Mouse (Mus musculus): ENCODE results near the gene Abcb7. TPM values are rescaled to one million over a fixed set of nuclear protein-coding genes. Genes with fewer than 3 reads are reported as not detected.

Abcb7 gene
- polyA plus RNA-seq, 1 experiment, result 10.4 TPM

GRCm38 (mm10) chrX:104291721-104292120 is 121.9 kb downstream of the Abcb7 start:
- no peak for TF ChIP-seq POLR2A (IDR thresholded peaks at IDR 0.05; ENCODE audit: borderline replicate concordance, extremely low read depth, insufficient read depth, insufficient read length, poor library complexity, severe bottlenecking)
- TF ChIP-seq CTCF (IDR thresholded peaks at IDR 0.05; ENCODE audit: borderline replicate concordance, extremely low read depth, insufficient read depth, insufficient read length), result no peak
- DNase-seq (ENCODE audit: low read depth), result no peak

GRCm38 (mm10) chrX:104279828-104280227 is 133.8 kb downstream of the Abcb7 start:
- no peak for DNase-seq (ENCODE audit: low read depth)
- TF ChIP-seq POLR2A (IDR thresholded peaks at IDR 0.05; ENCODE audit: borderline replicate concordance, extremely low read depth, insufficient read depth, insufficient read length, poor library complexity, severe bottlenecking) (no peak), CTCF (IDR thresholded peaks at IDR 0.05; ENCODE audit: borderline replicate concordance, extremely low read depth, insufficient read depth, insufficient read length) (no peak)

- TF ChIP-seq CTCF (IDR thresholded peaks at IDR 0.05; ENCODE audit: borderline replicate concordance, extremely low read depth, insufficient read depth, insufficient read length), result no peak
- TF ChIP-seq POLR2A (IDR thresholded peaks at IDR 0.05; ENCODE audit: borderline replicate concordance, extremely low read depth, insufficient read depth, insufficient read length, poor library complexity, severe bottlenecking), result no peak
- DNase-seq (ENCODE audit: low read depth), result no peak
Observed at GRCm38 (mm10) chrX:104264371-104264770, 149.3 kb downstream of the Abcb7 start.

GRCm38 (mm10) chrX:104262468-104262867 is 151.2 kb downstream of the Abcb7 start:
- no peak for TF ChIP-seq POLR2A (IDR thresholded peaks at IDR 0.05; ENCODE audit: borderline replicate concordance, extremely low read depth, insufficient read depth, insufficient read length, poor library complexity, severe bottlenecking)
- TF ChIP-seq CTCF (IDR thresholded peaks at IDR 0.05; ENCODE audit: borderline replicate concordance, extremely low read depth, insufficient read depth, insufficient read length), result no peak
- DNase-seq (ENCODE audit: low read depth), result no peak

GRCm38 (mm10) chrX:104256561-104256960 is 157.1 kb downstream of the Abcb7 start:
- DNase-seq (ENCODE audit: low read depth), result no peak
- TF ChIP-seq CTCF (IDR thresholded peaks at IDR 0.05; ENCODE audit: borderline replicate concordance, extremely low read depth, insufficient read depth, insufficient read length), result no peak
- TF ChIP-seq POLR2A (IDR thresholded peaks at IDR 0.05; ENCODE audit: borderline replicate concordance, extremely low read depth, insufficient read depth, insufficient read length, poor library complexity, severe bottlenecking), result no peak

Other genes with a start within 250 kb of the Abcb7 start
- gene Nexmif, start 212.7 kb downstream of the Abcb7 start, polyA plus RNA-seq (2012; rRNA removed), result 7.0 and 11.4 TPM in 2 replicates
- 4.1 and 5.4 TPM in 2 replicates for gene Uprt, start 69.0 kb upstream of the Abcb7 start, polyA plus RNA-seq (2012; rRNA removed)